Mouse (Mus musculus) bone marrow macrophage, adult 2 months (primary cell): ENCODE measurements around the gene Csf2.

Experiments used
- CTCF ChIP-seq: IDR thresholded peaks from 2 replicates; pipeline ENCODE4 v1.5.1; 2012; ENCODE audit warnings: low read depth, mild to moderate bottlenecking, low read length, moderate library complexity
- POLR2A ChIP-seq: IDR thresholded peaks from 2 replicates; pipeline ENCODE4 v1.6.1; 2012; ENCODE audit warnings: mild to moderate bottlenecking, low read depth, low read length, borderline replicate concordance

- TF ChIP-seq CTCF: no peak
- no peak for TF ChIP-seq POLR2A
Observed at GRCm38 (mm10) chr11:54206993-54207392, 42.5 kb downstream of the Csf2 start.
